8 mouse cellular contexts compared by ENCODE assay signal in genomic region chr11:97189645-97190044, GRCm38 (mm10). TPM values are rescaled to one million over a fixed set of nuclear protein-coding genes. Genes with fewer than 3 reads are reported as not detected.
DNase-seq lines count a peak whose midpoint lies in the region; ATAC-seq and TF ChIP-seq lines count a peak whose summit lies in the region.
"Not testable (repeated sequence)": the region's sequence is repeated elsewhere in the genome, so short reads cannot be mapped to it uniquely, and the experiment has no call there.

No protein-coding gene starts in this region.

- peak overlapping the region; percentile 88 for H3K4me3 ChIP-seq in E14TG2a.4 (replicated peaks; ENCODE audit: low read length)
- H3K4me3 ChIP-seq in forebrain, embryonic 12.5 days (replicated peaks); heart, embryonic 13.5 days; kidney, postnatal 0 days (replicated peaks; ENCODE audit: low read depth, low read length); stomach, postnatal 0 days (ENCODE audit: low read depth, low read length): not testable (repeated sequence)
- H3K4me3 ChIP-seq in liver, embryonic 13.5 days (replicated peaks), result peak overlapping the region; percentile 94
- peak overlapping the region; percentile 97 for H3K4me3 ChIP-seq in midbrain, embryonic 10.5 days

- not testable (repeated sequence) for ATAC-seq in forebrain, embryonic 12.5 days (ENCODE audit: low FRiP score); heart, embryonic 13.5 days (ENCODE audit: extremely low read depth, insufficient number of reproducible peaks, low FRiP score, low TSS enrichment); kidney, postnatal 0 days (replicated peaks; ENCODE audit: low FRiP score, low read depth); liver, embryonic 13.5 days (ENCODE audit: low read depth); stomach, postnatal 0 days (ENCODE audit: low FRiP score, low TSS enrichment)

- H3K4me2 ChIP-seq in forebrain, embryonic 12.5 days, result peak overlapping the region; percentile 83; the same call in 1 of the 2 replicates
- peak overlapping the region; percentile 83; the same call in 1 of the 2 replicates for H3K4me2 ChIP-seq in heart, embryonic 13.5 days
- not testable (repeated sequence) for H3K4me2 ChIP-seq in kidney, postnatal 0 days (ENCODE audit: low read length); stomach, postnatal 0 days (replicated peaks; ENCODE audit: low read depth)
- peak overlapping the region; percentile 95 for H3K4me2 ChIP-seq in liver, embryonic 13.5 days

- not testable (repeated sequence) for H3K9ac ChIP-seq in forebrain, embryonic 12.5 days; heart, embryonic 13.5 days; kidney, postnatal 0 days (ENCODE audit: low read depth, low read length); stomach, postnatal 0 days (ENCODE audit: low read length)
- peak overlapping the region; percentile 89 for H3K9ac ChIP-seq in liver, embryonic 13.5 days

- peaks cover 25% of the 10 kb centered on the region for H3K36me3 ChIP-seq in E14TG2a.4 (ENCODE audit: insufficient read depth, low read length)
- not testable (repeated sequence) for H3K36me3 ChIP-seq in forebrain, embryonic 12.5 days (replicated peaks); kidney, postnatal 0 days (ENCODE audit: insufficient read depth, low read length); stomach, postnatal 0 days (ENCODE audit: control insufficient read depth, insufficient read depth, low read length)
- H3K36me3 ChIP-seq in heart, embryonic 13.5 days, result peaks cover 22% of the 10 kb centered on the region
- H3K36me3 ChIP-seq in liver, embryonic 13.5 days, result peaks cover 29% of the 10 kb centered on the region
- H3K36me3 ChIP-seq in midbrain, embryonic 10.5 days, result peaks cover 35% of the 10 kb centered on the region

- H3K9me3 ChIP-seq in E14TG2a.4 (ENCODE audit: low read length); forebrain, embryonic 12.5 days; heart, embryonic 13.5 days; kidney, postnatal 0 days (replicated peaks; ENCODE audit: low read length); liver, embryonic 13.5 days (replicated peaks); midbrain, embryonic 10.5 days (replicated peaks); stomach, postnatal 0 days (ENCODE audit: control insufficient read depth, low read length): not testable (repeated sequence)

- peak overlapping the region; percentile 31; the same call in 1 of the 2 replicates for H3K27ac ChIP-seq in forebrain, embryonic 12.5 days
- not testable (repeated sequence) for H3K27ac ChIP-seq in heart, embryonic 13.5 days (replicated peaks); kidney, postnatal 0 days; stomach, postnatal 0 days (replicated peaks)
- H3K27ac ChIP-seq in liver, embryonic 13.5 days, result peak overlapping the region; percentile 98
- H3K27ac ChIP-seq in midbrain, embryonic 10.5 days (replicated peaks), result peak overlapping the region; percentile 100

- WGBS in forebrain, embryonic 12.5 days, result 86% methylated on average over 6 of the region's 6 CpGs
- 80% methylated on average over 6 of the region's 6 CpGs for WGBS in heart, embryonic 13.5 days
- WGBS in kidney, postnatal 0 days, result 88% methylated on average over 6 of the region's 6 CpGs
- WGBS in liver, embryonic 13.5 days (ENCODE audit: insufficient replicate concordance), result 68% methylated on average over 6 of the region's 6 CpGs
- 89% methylated on average over 6 of the region's 6 CpGs for WGBS in midbrain, embryonic 10.5 days
- WGBS in stomach, postnatal 0 days, result 73% methylated on average over 6 of the region's 6 CpGs

- H3K27me3 ChIP-seq in E14TG2a.4 (ENCODE audit: insufficient read depth, low read length); forebrain, embryonic 12.5 days; heart, embryonic 13.5 days (replicated peaks); kidney, postnatal 0 days (ENCODE audit: insufficient read depth, low read length); liver, embryonic 13.5 days; midbrain, embryonic 10.5 days (ENCODE audit: low read depth, poor library complexity, severe bottlenecking); stomach, postnatal 0 days (ENCODE audit: control insufficient read depth, insufficient read depth, low read length): not testable (repeated sequence)

- peak; percentile 33 for DNase-seq in cerebellum, adult 9-11 months
- DNase-seq in kidney, postnatal 0 days (ENCODE audit: low spot score); liver, embryonic 13.5 days; midbrain, embryonic 10.5 days (ENCODE audit: low spot score); stomach, postnatal 0 days (ENCODE audit: low spot score): not testable (repeated sequence)

- peaks cover 67% of the 10 kb centered on the region for H3K4me1 ChIP-seq in E14TG2a.4 (replicated peaks; ENCODE audit: low read depth, low read length)
- H3K4me1 ChIP-seq in forebrain, embryonic 12.5 days, result peaks cover 30% of the 10 kb centered on the region
- peaks cover 30% of the 10 kb centered on the region for H3K4me1 ChIP-seq in heart, embryonic 13.5 days
- H3K4me1 ChIP-seq in kidney, postnatal 0 days (replicated peaks; ENCODE audit: insufficient read depth, low read length); stomach, postnatal 0 days (replicated peaks; ENCODE audit: control insufficient read depth, insufficient read depth): not testable (repeated sequence)
- peaks cover 39% of the 10 kb centered on the region for H3K4me1 ChIP-seq in liver, embryonic 13.5 days (replicated peaks)
- H3K4me1 ChIP-seq in midbrain, embryonic 10.5 days, result peaks cover 35% of the 10 kb centered on the region

- TF ChIP-seq CTCF in E14TG2a.4 (conservative IDR thresholded peaks at IDR 0.05; ENCODE audit: low read length), result not testable (repeated sequence)
- TF ChIP-seq CTCF in kidney, postnatal 0 days (IDR thresholded peaks at IDR 0.05; ENCODE audit: low read depth), result 0 out of 2 replicates have a peak, but pooled peaks have one; percentile 20
- peak; percentile 17; the same call in 1 of the 2 replicates for TF ChIP-seq CTCF in stomach, postnatal 0 days (IDR thresholded peaks at IDR 0.05; ENCODE audit: low read depth)

- TF ChIP-seq EP300 in stomach, postnatal 0 days (optimal IDR thresholded peaks at IDR 0.05), result not testable (repeated sequence)

RNA-seq across cellular contexts. Expression of gene Kpnb1, which starts 2.0 kb away (rescaled TPM):
- polyA plus RNA-seq in forebrain, embryonic 12.5 days (2016; fragmentation: Nextera tagmentation; extraction: Ambion mirVana), result 71.3 and 73.9 TPM in 2 replicates
- polyA plus RNA-seq in heart, embryonic 13.5 days (2015; fragmentation: Nextera tagmentation; extraction: Ambion mirVana), result 34.0 and 35.2 TPM in 2 replicates
- polyA plus RNA-seq in kidney, postnatal 0 days (2015; fragmentation: Nextera tagmentation; extraction: Ambion mirVana), result 34.0 and 35.8 TPM in 2 replicates
- polyA plus RNA-seq in liver, embryonic 13.5 days (2015; fragmentation: Nextera tagmentation; extraction: Ambion mirVana), result 29.2 and 30.8 TPM in 2 replicates
- 82.9 and 95.7 TPM in 2 replicates for polyA plus RNA-seq in midbrain, embryonic 10.5 days (2016; fragmentation: Nextera tagmentation; extraction: Ambion mirVana)
- polyA plus RNA-seq in stomach, postnatal 0 days (2015; fragmentation: Nextera tagmentation; extraction: Ambion mirVana), result 18.5 and 19.2 TPM in 2 replicates

RNA-seq across cellular contexts. Expression of gene Tbkbp1, which starts 38.4 kb away (rescaled TPM):
- 5.7 and 6.5 TPM in 2 replicates for polyA plus RNA-seq in forebrain, embryonic 12.5 days (2016; fragmentation: Nextera tagmentation; extraction: Ambion mirVana)
- polyA plus RNA-seq in heart, embryonic 13.5 days (2015; fragmentation: Nextera tagmentation; extraction: Ambion mirVana), result 5.5 and 6.6 TPM in 2 replicates
- polyA plus RNA-seq in kidney, postnatal 0 days (2015; fragmentation: Nextera tagmentation; extraction: Ambion mirVana), result 4.6 and 5.5 TPM in 2 replicates
- polyA plus RNA-seq in liver, embryonic 13.5 days (2015; fragmentation: Nextera tagmentation; extraction: Ambion mirVana), result 1.0 and 1.1 TPM in 2 replicates
- 4.3 and 4.9 TPM in 2 replicates for polyA plus RNA-seq in midbrain, embryonic 10.5 days (2016; fragmentation: Nextera tagmentation; extraction: Ambion mirVana)
- polyA plus RNA-seq in stomach, postnatal 0 days (2015; fragmentation: Nextera tagmentation; extraction: Ambion mirVana), result 1.8 and 2.4 TPM in 2 replicates
